Comparison of ENCODE assay signal across 12 mouse cellular contexts in genomic region chr13:84061820-84062480, GRCm38 (mm10).
A peak's percentile ranks its signal among the peaks of the same experiment; 100 is the strongest.
DNase-seq lines count a peak whose midpoint lies in the region; ATAC-seq and TF ChIP-seq lines count a peak whose summit lies in the region.
"Had no signal": no experiment of that assay in that cellular context is flagged by ENCODE, and none has a peak within 500 bp of the region (broad histone marks: within the 10 kb centered on the region; RNA-seq: fewer than 3 reads in every experiment).

No protein-coding gene starts in this region.

- no peak for ATAC-seq in kidney, embryonic 15.5 days (replicated peaks; ENCODE audit: low FRiP score)
- ATAC-seq in granulocyte monocyte progenitor cell, adult 5-6 weeks (replicated peaks; ENCODE audit: poor library complexity, severe bottlenecking) = 0 out of 2 replicates have a peak, but pooled peaks have one; percentile 5
- no peak for ATAC-seq in midbrain, embryonic 13.5 days

- H3K4me1 ChIP-seq in kidney, adult 2 months (ENCODE audit: control insufficient read depth, insufficient read depth, low read length) = no peaks in the 10 kb centered on the region
- H3K4me1 ChIP-seq in kidney, embryonic 15.5 days = peaks cover 16% of the 10 kb centered on the region
- H3K4me1 ChIP-seq in midbrain, embryonic 13.5 days (replicated peaks) = peaks cover 76% of the 10 kb centered on the region
- H3K4me1 ChIP-seq: stomach, embryonic 15.5 days had no signal

- intact Hi-C loops in heart, postnatal 25 days (cut with DNase I) = no loop called here

- H3K9ac ChIP-seq in kidney, embryonic 15.5 days = no peak overlapping the region
- H3K9ac ChIP-seq in midbrain, embryonic 13.5 days (replicated peaks) = peak overlapping the region; percentile 67
- H3K9ac ChIP-seq: stomach, embryonic 15.5 days had no signal

- TF ChIP-seq POLR2A in kidney, adult 2 months (IDR thresholded peaks at IDR 0.05; ENCODE audit: low read depth, low read length) = no peak

- H3K4me3 ChIP-seq in kidney, adult 2 months (ENCODE audit: insufficient read depth, low read depth, low read length) = no peak overlapping the region
- no peak overlapping the region for H3K4me3 ChIP-seq in kidney, embryonic 15.5 days (replicated peaks)
- H3K4me3 ChIP-seq in midbrain, embryonic 13.5 days (replicated peaks) = peak overlapping the region; percentile 29
- H3K4me3 ChIP-seq: erythroblast, embryonic 14.5 days; stomach, embryonic 15.5 days had no signal

- no peak for DNase-seq in kidney, adult 2 months
- DNase-seq in cerebellum, adult 9-11 months = peak; percentile 41
- DNase-seq in heart, postnatal 25 days (ENCODE audit: low spot score) = no peak
- no peak for DNase-seq in kidney, postnatal 36 days
- no peak for DNase-seq in heart, adult 18-20 months
- DNase-seq: kidney, adult 11 months; right cerebral cortex, postnatal 14 days had no signal

- H3K27ac ChIP-seq in kidney, adult 2 months (ENCODE audit: insufficient read depth, low read depth, low read length) = peak overlapping the region; percentile 23; the same call in 1 of the 2 replicates
- no peak overlapping the region for H3K27ac ChIP-seq in kidney, embryonic 15.5 days
- peak overlapping the region; percentile 94 for H3K27ac ChIP-seq in midbrain, embryonic 13.5 days
- H3K27ac ChIP-seq: stomach, embryonic 15.5 days had no signal

- TF ChIP-seq CTCF in kidney, adult 2 months (conservative IDR thresholded peaks at IDR 0.05; ENCODE audit: insufficient read depth, insufficient read length, low read depth, low read length) = no peak

- no peaks in the 10 kb centered on the region for H3K36me3 ChIP-seq in kidney, adult 2 months (ENCODE audit: control insufficient read depth, insufficient read depth, low read length)
- H3K36me3 ChIP-seq in kidney, embryonic 15.5 days = no peaks in the 10 kb centered on the region
- no peaks in the 10 kb centered on the region for H3K36me3 ChIP-seq in midbrain, embryonic 13.5 days
- H3K36me3 ChIP-seq: stomach, embryonic 15.5 days had no signal

- H3K9me3 ChIP-seq in kidney, embryonic 15.5 days (replicated peaks) = no peaks in the 10 kb centered on the region
- no peaks in the 10 kb centered on the region for H3K9me3 ChIP-seq in midbrain, embryonic 13.5 days
- H3K9me3 ChIP-seq: stomach, embryonic 15.5 days had no signal

- H3K27me3 ChIP-seq in kidney, adult 2 months (replicated peaks; ENCODE audit: control insufficient read depth, insufficient read depth, low read length) = no peaks in the 10 kb centered on the region
- H3K27me3 ChIP-seq in kidney, embryonic 15.5 days = no peaks in the 10 kb centered on the region
- H3K27me3 ChIP-seq in midbrain, embryonic 13.5 days = no peaks in the 10 kb centered on the region
- H3K27me3 ChIP-seq: stomach, embryonic 15.5 days had no signal

- 35% methylated on average over 7 of the region's 7 CpGs for WGBS in kidney, adult 2 months
- 51% methylated on average over 7 of the region's 7 CpGs for WGBS in kidney, embryonic 15.5 days
- WGBS in midbrain, embryonic 13.5 days = 18% methylated on average over 7 of the region's 7 CpGs

- no peak overlapping the region for H3K4me2 ChIP-seq in kidney, embryonic 15.5 days
- peak overlapping the region; percentile 51 for H3K4me2 ChIP-seq in midbrain, embryonic 13.5 days (replicated peaks)
- H3K4me2 ChIP-seq: stomach, embryonic 15.5 days had no signal
